Mouse (Mus musculus) kidney, embryonic 15.5 days (tissue): ENCODE measurements around the gene Zranb1. TPM values are rescaled to one million over a fixed set of nuclear protein-coding genes. Genes with fewer than 3 reads are reported as not detected.

Experiments used
- ATAC-seq: fragments of 200-750 bp; cut with Nextera tagmentation; replicated peaks from 2 replicates; pipeline ENCODE4 v1.8.0; 2017; ENCODE audit warnings: moderate TSS enrichment; ENCODE audit not compliant: low FRiP score
- H3K27ac ChIP-seq: fragments of 300-500 bp; sonication (generic); 2 replicates; pipeline ENCODE4 v1.5.1; 2015; ENCODE audit warnings: mild to moderate bottlenecking, inconsistent platforms
- H3K27me3 ChIP-seq: fragments of 300-500 bp; sonication (generic); 2 replicates; pipeline ENCODE4 v1.6.1; 2015; ENCODE audit warnings: inconsistent platforms
- H3K36me3 ChIP-seq: fragments of 300-500 bp; sonication (generic); 2 replicates; pipeline ENCODE4 v1.6.1; 2015; ENCODE audit warnings: inconsistent platforms
- H3K4me1 ChIP-seq: fragments of 300-500 bp; sonication (generic); 2 replicates; pipeline ENCODE4 v1.6.1; 2015; ENCODE audit warnings: inconsistent platforms
- H3K4me2 ChIP-seq: fragments of 300-500 bp; sonication (generic); 2 replicates; pipeline ENCODE4 v1.6.1; 2015; ENCODE audit warnings: moderate library complexity, mild to moderate bottlenecking, inconsistent platforms
- H3K4me3 ChIP-seq: fragments of 300-500 bp; sonication (generic); replicated peaks from 2 replicates; pipeline ENCODE4 v1.5.1; 2015; ENCODE audit warnings: mild to moderate bottlenecking, inconsistent platforms
- H3K9ac ChIP-seq: fragments of 300-500 bp; sonication (generic); 2 replicates; pipeline ENCODE4 v1.6.1; 2015; ENCODE audit warnings: mild to moderate bottlenecking, inconsistent platforms
- H3K9me3 ChIP-seq: fragments of 300-500 bp; sonication (generic); replicated peaks from 2 replicates; pipeline ENCODE4 v1.6.1; 2016; ENCODE audit warnings: inconsistent platforms
- WGBS: fragments of 180-500 bp; shearing (Covaris S2); methylation state at CpG from one replicate; pipeline ENCODE4 v1.1.7; 2015; ENCODE audit warnings: mixed read lengths; 5-methylcytosine and 5-hydroxymethylcytosine counted together
- polyA plus RNA-seq: library from polyadenylated mRNA; unstranded; fragments of >200 nt; fragmentation: Nextera tagmentation; extraction: Ambion mirVana; gene quantifications from 2 replicates; pipeline ENCODE4 v1.2.1, GENCODE M21; 2015

Zranb1 gene
- polyA plus RNA-seq, 1 experiment from 2014 or later, result 12.7 TPM

DNA sequence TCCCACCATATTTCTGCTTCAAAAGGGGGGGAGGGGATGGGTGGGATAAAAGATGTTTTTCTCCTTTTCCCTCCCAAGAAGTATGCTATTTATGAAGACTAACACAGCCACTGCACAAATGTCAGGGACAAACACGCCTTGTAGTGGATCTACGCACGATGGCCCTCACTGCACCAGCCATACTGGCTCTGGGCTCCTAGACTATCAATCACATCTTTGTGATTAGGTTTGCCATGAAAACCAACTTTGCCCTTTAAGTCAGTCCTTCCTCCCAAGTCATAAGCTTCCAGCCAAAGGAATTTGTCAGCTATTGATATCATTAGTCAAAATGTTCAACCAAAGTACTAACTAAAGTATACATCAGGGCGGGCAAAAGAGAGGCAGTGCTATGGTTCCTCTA, 97.0 kb downstream of the Zranb1 start:
- Histone ChIP-seq H3K9ac (no peak overlapping the region), H3K27me3 (no peaks in the 10 kb centered on the region), H3K4me2 (no peak overlapping the region), H3K36me3 (peaks cover 25% of the 10 kb centered on the region; the same call in 1 of the 2 replicates), H3K9me3 (no peaks in the 10 kb centered on the region), H3K4me3 (no peak overlapping the region), H3K27ac (no peak overlapping the region), H3K4me1 (peaks cover 56% of the 10 kb centered on the region)
- no peak for ATAC-seq
- WGBS, result 93% methylated on average over 4 of the region's 4 CpGs

- ATAC-seq, result no peak
- Histone ChIP-seq H3K27ac (no peak overlapping the region), H3K4me3 (no peak overlapping the region), H3K9me3 (no peaks in the 10 kb centered on the region), H3K4me1 (peaks cover 67% of the 10 kb centered on the region), H3K9ac (no peak overlapping the region), H3K36me3 (peaks cover 20% of the 10 kb centered on the region; the same call in 1 of the 2 replicates), H3K27me3 (no peaks in the 10 kb centered on the region), H3K4me2 (no peak overlapping the region)
- WGBS, result 83% methylated on average over 8 of the region's 8 CpGs
These were observed 98.1 kb downstream of the Zranb1 start for GRCm38 (mm10) chr7:133029004-133029403.

DNA sequence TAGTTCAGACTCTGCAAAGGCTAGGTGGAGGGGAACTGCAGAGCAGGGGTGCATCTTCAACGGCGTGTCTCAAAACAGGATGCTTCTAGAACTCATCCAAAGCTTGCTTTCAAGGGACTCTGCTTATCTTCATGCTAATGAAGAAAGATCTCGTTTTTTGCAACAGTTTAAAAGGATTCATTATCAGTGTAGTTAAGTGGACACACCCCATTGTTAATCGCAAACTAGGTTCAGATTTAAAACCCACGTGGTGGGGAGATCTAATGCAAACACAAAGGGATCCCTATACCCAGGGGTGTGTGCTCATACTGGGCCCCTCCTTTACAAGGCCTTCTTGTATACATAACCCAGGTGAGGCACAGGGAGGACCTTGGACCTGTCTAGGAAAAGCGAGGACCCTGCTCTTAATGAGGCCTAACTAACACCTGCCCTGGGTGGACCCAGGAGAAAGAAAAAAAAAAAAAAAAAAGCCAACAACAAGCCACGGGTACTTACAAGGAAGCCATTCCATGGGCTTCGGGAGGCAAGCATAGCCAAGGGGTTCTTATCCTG, 98.6 kb downstream of the Zranb1 start:
- Histone ChIP-seq H3K27ac (no peak overlapping the region), H3K27me3 (no peaks in the 10 kb centered on the region), H3K36me3 (peaks cover 18% of the 10 kb centered on the region; the same call in 1 of the 2 replicates), H3K9me3 (no peaks in the 10 kb centered on the region), H3K9ac (no peak overlapping the region), H3K4me1 (peaks cover 72% of the 10 kb centered on the region), H3K4me2 (no peak overlapping the region), H3K4me3 (no peak overlapping the region)
- no peak for ATAC-seq
- WGBS, result 70% methylated on average over 8 of the region's 8 CpGs

- no peaks in the 10 kb centered on the region for H3K9me3 ChIP-seq
- peaks cover 83% of the 10 kb centered on the region for H3K4me1 ChIP-seq
- H3K36me3 ChIP-seq, result peaks cover 18% of the 10 kb centered on the region; the same call in 1 of the 2 replicates
- no peaks in the 10 kb centered on the region for H3K27me3 ChIP-seq
- ATAC-seq, result peak; percentile 44; the same call in 1 of the 2 replicates
- H3K4me2 ChIP-seq, result no peak overlapping the region
- H3K4me3 ChIP-seq, result no peak overlapping the region
- peak overlapping the region; percentile 66; the same call in 1 of the 2 replicates for H3K27ac ChIP-seq
- H3K9ac ChIP-seq, result no peak overlapping the region
- WGBS, result 57% methylated on average over 9 of the region's 9 CpGs
These were observed 101.8 kb downstream of the Zranb1 start for GRCm38 (mm10) chr7:133032589-133033203.

GRCm38 (mm10) chr7:133035901-133036300, 105.0 kb downstream of the Zranb1 start:
- no peak overlapping the region for H3K4me3 ChIP-seq

More at GRCm38 (mm10) chr7:133035901-133036300, 105.0 kb downstream of the Zranb1 start:
- no peaks in the 10 kb centered on the region for H3K9me3 ChIP-seq
- peak overlapping the region; percentile 37; the same call in 1 of the 2 replicates for H3K27ac ChIP-seq
- no peaks in the 10 kb centered on the region for H3K27me3 ChIP-seq
- ATAC-seq, result no peak
- H3K9ac ChIP-seq, result no peak overlapping the region
- H3K36me3 ChIP-seq, result no peaks in the 10 kb centered on the region
- peaks cover 88% of the 10 kb centered on the region for H3K4me1 ChIP-seq
- H3K4me2 ChIP-seq, result no peak overlapping the region

Other genes starting within 250 kb of the Zranb1 start
- 22.0 and 22.5 TPM in 2 replicates for gene Fam53b, start 117.3 kb upstream of the Zranb1 start, polyA plus RNA-seq
- 67.9 and 70.8 TPM in 2 replicates for gene Eef1akmt2, start 78.5 kb upstream of the Zranb1 start, polyA plus RNA-seq
- 39.0 and 41.4 TPM in 2 replicates for gene Abraxas2, start 71.9 kb upstream of the Zranb1 start, polyA plus RNA-seq
- gene Fgfr2, start 192.2 kb downstream of the Zranb1 start, polyA plus RNA-seq, result 99.9 and 104 TPM in 2 replicates
- 114 and 117 TPM in 2 replicates for gene Ctbp2, start 193.2 kb downstream of the Zranb1 start, polyA plus RNA-seq